Mouse (Mus musculus): Measurements from ENCODE around the gene Lama5. TPM values are rescaled to one million over a fixed set of nuclear protein-coding genes. Genes with fewer than 3 reads are reported as not detected.
A peak's percentile ranks its signal among the peaks of the same experiment; 100 is the strongest.

Lama5 gene
- polyA plus RNA-seq, 1 experiment from 2014 or later: 85.3 TPM

GRCm38 (mm10) chr2:180187362-180187761 lies 38.3 kb downstream of the Lama5 start:
- H3K4me3 ChIP-seq (ENCODE audit: low read depth, low read length): no peak overlapping the region
- H3K27me3 ChIP-seq (replicated peaks; ENCODE audit: insufficient read depth, low read length): no peaks in the 10 kb centered on the region
- no peaks in the 10 kb centered on the region for H3K4me1 ChIP-seq (ENCODE audit: insufficient read depth, low read depth, low read length)
- peaks cover 62% of the 10 kb centered on the region for H3K36me3 ChIP-seq (ENCODE audit: insufficient read depth, low read length)
- H3K9ac ChIP-seq (replicated peaks; ENCODE audit: low read depth): no peak overlapping the region
- no peak for ATAC-seq
- no peak overlapping the region for H3K4me2 ChIP-seq (replicated peaks; ENCODE audit: low read depth, low read length)
- no peak overlapping the region for H3K27ac ChIP-seq (ENCODE audit: low read length)
- 90% methylated on average over 11 of the region's 11 CpGs for WGBS
- H3K9me3 ChIP-seq (ENCODE audit: low read length): no peaks in the 10 kb centered on the region
- TF ChIP-seq EP300 (IDR thresholded peaks at IDR 0.05) (no peak), CTCF (IDR thresholded peaks at IDR 0.05) (no peak)
- DNase-seq (ENCODE audit: low spot score): no peak

GRCm38 (mm10) chr2:180185686-180186085 lies 40.0 kb downstream of the Lama5 start:
- no peaks in the 10 kb centered on the region for H3K9me3 ChIP-seq (ENCODE audit: low read length)
- no peak overlapping the region for H3K27ac ChIP-seq (ENCODE audit: low read length)
- H3K9ac ChIP-seq (replicated peaks; ENCODE audit: low read depth): no peak overlapping the region
- 90% methylated on average over 14 of the region's 14 CpGs for WGBS
- no peak for DNase-seq (ENCODE audit: low spot score)
- no peak overlapping the region for H3K4me2 ChIP-seq (replicated peaks; ENCODE audit: low read depth, low read length)
- H3K36me3 ChIP-seq (ENCODE audit: insufficient read depth, low read length): peaks cover 61% of the 10 kb centered on the region
- H3K27me3 ChIP-seq (replicated peaks; ENCODE audit: insufficient read depth, low read length): no peaks in the 10 kb centered on the region
- ATAC-seq: no peak
- TF ChIP-seq CTCF (IDR thresholded peaks at IDR 0.05) (no peak), EP300 (IDR thresholded peaks at IDR 0.05) (no peak)
- no peaks in the 10 kb centered on the region for H3K4me1 ChIP-seq (ENCODE audit: insufficient read depth, low read depth, low read length)
- no peak overlapping the region for H3K4me3 ChIP-seq (ENCODE audit: low read depth, low read length)

- no peaks in the 10 kb centered on the region for H3K9me3 ChIP-seq (ENCODE audit: low read length)
- H3K4me3 ChIP-seq (ENCODE audit: low read depth, low read length): no peak overlapping the region
- no peaks in the 10 kb centered on the region for H3K27me3 ChIP-seq (replicated peaks; ENCODE audit: insufficient read depth, low read length)
- ATAC-seq (no peak), DNase-seq (ENCODE audit: low spot score) (no peak)
- H3K36me3 ChIP-seq (ENCODE audit: insufficient read depth, low read length): peaks cover 67% of the 10 kb centered on the region
- TF ChIP-seq EP300 (IDR thresholded peaks at IDR 0.05) (no peak), CTCF (IDR thresholded peaks at IDR 0.05) (peak; percentile 29)
- no peaks in the 10 kb centered on the region for H3K4me1 ChIP-seq (ENCODE audit: insufficient read depth, low read depth, low read length)
- no peak overlapping the region for H3K27ac ChIP-seq (ENCODE audit: low read length)
- no peak overlapping the region for H3K4me2 ChIP-seq (replicated peaks; ENCODE audit: low read depth, low read length)
- no peak overlapping the region for H3K9ac ChIP-seq (replicated peaks; ENCODE audit: low read depth)
- WGBS: 69% methylated on average over 6 of the region's 6 CpGs
Measured at GRCm38 (mm10) chr2:180184752-180185109, 40.9 kb downstream of the Lama5 start.

- no peak for TF ChIP-seq CTCF (IDR thresholded peaks at IDR 0.05)
- TF ChIP-seq EP300 (IDR thresholded peaks at IDR 0.05): no peak
- Histone ChIP-seq H3K27me3 (replicated peaks; ENCODE audit: insufficient read depth, low read length) (no peaks in the 10 kb centered on the region), H3K4me3 (ENCODE audit: low read depth, low read length) (no peak overlapping the region), H3K4me1 (ENCODE audit: insufficient read depth, low read depth, low read length) (no peaks in the 10 kb centered on the region), H3K27ac (ENCODE audit: low read length) (no peak overlapping the region), H3K4me2 (replicated peaks; ENCODE audit: low read depth, low read length) (no peak overlapping the region), H3K36me3 (ENCODE audit: insufficient read depth, low read length) (peaks cover 69% of the 10 kb centered on the region), H3K9me3 (ENCODE audit: low read length) (no peaks in the 10 kb centered on the region), H3K9ac (replicated peaks; ENCODE audit: low read depth) (no peak overlapping the region)
- ATAC-seq: no peak
- no peak for DNase-seq (ENCODE audit: low spot score)
- WGBS: 86% methylated on average over 24 of the region's 24 CpGs
Measured at GRCm38 (mm10) chr2:180184011-180184751, 41.5 kb downstream of the Lama5 start.

- Histone ChIP-seq H3K9ac (replicated peaks; ENCODE audit: low read depth) (no peak overlapping the region), H3K4me2 (replicated peaks; ENCODE audit: low read depth, low read length) (no peak overlapping the region), H3K36me3 (ENCODE audit: insufficient read depth, low read length) (peaks cover 64% of the 10 kb centered on the region), H3K9me3 (ENCODE audit: low read length) (no peaks in the 10 kb centered on the region), H3K4me1 (ENCODE audit: insufficient read depth, low read depth, low read length) (no peaks in the 10 kb centered on the region), H3K4me3 (ENCODE audit: low read depth, low read length) (no peak overlapping the region), H3K27ac (ENCODE audit: low read length) (no peak overlapping the region), H3K27me3 (replicated peaks; ENCODE audit: insufficient read depth, low read length) (no peaks in the 10 kb centered on the region)
- no peak for DNase-seq (ENCODE audit: low spot score)
- ATAC-seq: no peak
- no peak for TF ChIP-seq EP300 (IDR thresholded peaks at IDR 0.05)
- TF ChIP-seq CTCF (IDR thresholded peaks at IDR 0.05): no peak
- WGBS: 72% methylated on average over 9 of the region's 9 CpGs
Measured at GRCm38 (mm10) chr2:180181542-180181941, 44.1 kb downstream of the Lama5 start.

GRCm38 (mm10) chr2:180175725-180176124 lies 49.9 kb downstream of the Lama5 start:
- H3K27me3 ChIP-seq (replicated peaks; ENCODE audit: insufficient read depth, low read length): no peaks in the 10 kb centered on the region
- H3K36me3 ChIP-seq (ENCODE audit: insufficient read depth, low read length): peaks cover 44% of the 10 kb centered on the region
- peaks cover 7% of the 10 kb centered on the region; the same call in 1 of the 2 replicates for H3K4me1 ChIP-seq (ENCODE audit: insufficient read depth, low read depth, low read length)
- no peak overlapping the region for H3K9ac ChIP-seq (replicated peaks; ENCODE audit: low read depth)
- H3K4me3 ChIP-seq (ENCODE audit: low read depth, low read length): no peak overlapping the region
- ATAC-seq (no peak), DNase-seq (ENCODE audit: low spot score) (no peak)
- no peak overlapping the region for H3K4me2 ChIP-seq (replicated peaks; ENCODE audit: low read depth, low read length)
- H3K27ac ChIP-seq (ENCODE audit: low read length): no peak overlapping the region
- 78% methylated on average over 7 of the region's 7 CpGs for WGBS
- TF ChIP-seq EP300 (IDR thresholded peaks at IDR 0.05) (no peak), CTCF (IDR thresholded peaks at IDR 0.05) (no peak)
- H3K9me3 ChIP-seq (ENCODE audit: low read length): no peaks in the 10 kb centered on the region
